Mouse (Mus musculus) megakaryocyte-erythroid progenitor cell, adult 5-6 weeks (primary cell): ENCODE results near the gene Far2. TPM values are rescaled to one million over a fixed set of nuclear protein-coding genes. Genes with fewer than 3 reads are reported as not detected.
A peak's percentile ranks its signal among the peaks of the same experiment; 100 is the strongest.

Experiments
- ATAC-seq: replicated peaks from 2 replicates; pipeline ENCODE4 v1.8.0; 2016; ENCODE audit warnings: mild to moderate bottlenecking, inconsistent platforms; ENCODE audit not compliant: severe bottlenecking, poor library complexity, low FRiP score, low TSS enrichment
- total RNA-seq, 2 experiments: library from RNA; stranded (forward) in 1 of 2; stranded (reverse) in 1 of 2; fragments of 200-1000, 215-1000 nt in 1 of 2; fragments of >200 nt in 1 of 2; fragmentation: Nextera tagmentation in 1 of 2; gene quantifications; 2 replicates each; pipeline ENCODE4 v1.2.3; 2014 to 2017

Gene Far2
- total RNA-seq, 2 experiments from 2014 or later = 0.85 to 2.0 TPM

DNA sequence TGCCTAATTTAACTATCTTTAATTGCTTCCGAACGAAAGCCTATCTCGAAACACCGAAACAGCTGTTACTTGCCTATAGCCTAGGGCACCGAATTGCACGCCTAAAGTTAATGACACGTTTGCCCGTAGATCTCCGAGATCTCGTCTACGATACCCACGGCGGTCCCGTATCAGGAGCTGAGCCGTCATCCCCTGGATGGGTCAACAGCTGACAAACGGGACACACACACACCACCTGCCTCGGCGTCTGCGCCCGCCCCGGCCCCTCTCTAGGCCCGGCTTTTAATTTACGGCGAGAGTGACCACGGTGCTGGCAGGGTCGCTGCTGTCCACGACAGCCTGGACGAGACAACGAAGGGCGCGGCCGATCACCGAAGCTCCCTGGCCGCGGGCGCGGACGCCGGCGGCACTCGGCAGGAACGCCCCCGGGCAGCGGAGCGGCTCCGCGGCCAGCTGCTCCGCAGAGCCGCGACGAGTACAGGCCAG is 164.4 kb downstream of the Far2 start:
- peak; percentile 42 for ATAC-seq

DNA sequence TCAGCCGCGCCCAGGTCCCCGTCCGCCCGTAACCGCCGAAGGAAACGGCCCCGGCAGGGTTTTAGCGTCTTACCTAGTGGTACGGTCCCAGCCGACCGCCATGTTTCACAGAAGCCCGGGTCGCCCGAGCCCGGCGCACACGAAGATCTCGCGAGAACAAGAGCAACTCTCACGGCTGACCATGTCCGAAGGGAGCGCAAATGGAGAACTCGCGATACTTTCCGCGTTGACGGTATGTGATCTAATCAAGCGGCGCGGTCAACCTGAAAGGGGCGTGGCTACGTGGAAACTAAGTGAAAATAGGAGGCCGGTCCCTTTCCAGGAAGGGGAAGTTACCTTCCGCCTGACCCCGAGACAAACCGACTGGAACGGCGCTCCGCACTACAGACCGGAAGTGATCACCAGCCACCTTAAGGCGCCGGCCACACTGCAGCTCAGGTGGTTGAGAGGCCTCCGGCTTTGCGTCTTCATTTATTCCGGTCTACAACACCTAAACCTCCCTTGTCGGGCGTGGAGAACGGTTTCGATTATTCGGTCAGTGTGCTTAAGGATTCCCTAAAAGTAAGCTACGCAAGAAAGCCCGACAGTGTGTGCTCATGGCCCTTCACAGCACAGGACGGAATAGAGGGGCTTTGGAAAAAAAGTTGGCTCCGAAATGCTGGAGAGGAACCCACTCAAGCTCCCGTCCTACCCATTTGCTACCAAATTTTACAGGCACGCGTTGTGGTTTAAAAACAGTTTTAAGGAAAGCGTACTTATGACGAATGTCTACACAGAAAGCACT is 165.0 kb downstream of the Far2 start, which contains the start of gene Ergic2:
TSS of gene Ergic2 (minus strand) at position 478 of the 784 bp plus-strand sequence.
- ATAC-seq = peak; percentile 94

DNA sequence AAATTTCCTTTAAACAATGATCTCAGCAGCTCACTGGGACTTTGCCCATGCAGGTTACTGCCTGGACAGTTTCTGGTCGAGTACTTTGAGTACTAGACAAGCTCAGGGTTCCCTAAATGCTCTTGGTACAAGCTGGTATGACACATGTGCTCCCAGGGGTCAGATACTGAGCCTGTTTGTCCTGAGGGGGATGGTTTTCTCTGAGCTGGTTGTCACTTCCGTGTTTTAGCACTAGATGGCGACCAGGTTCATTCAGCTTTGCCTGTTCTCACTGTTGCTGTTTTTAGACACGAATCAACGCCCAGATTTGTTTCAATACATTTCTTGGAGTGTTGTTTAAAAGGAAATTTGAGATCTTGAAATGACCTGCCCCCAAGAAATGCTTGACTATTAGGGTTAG is 167.7 kb downstream of the Far2 start:
- ATAC-seq = peak; percentile 39

- ATAC-seq = no peak
These were observed 169.7 kb downstream of the Far2 start for GRCm38 (mm10) chr6:148216752-148217151.

DNA sequence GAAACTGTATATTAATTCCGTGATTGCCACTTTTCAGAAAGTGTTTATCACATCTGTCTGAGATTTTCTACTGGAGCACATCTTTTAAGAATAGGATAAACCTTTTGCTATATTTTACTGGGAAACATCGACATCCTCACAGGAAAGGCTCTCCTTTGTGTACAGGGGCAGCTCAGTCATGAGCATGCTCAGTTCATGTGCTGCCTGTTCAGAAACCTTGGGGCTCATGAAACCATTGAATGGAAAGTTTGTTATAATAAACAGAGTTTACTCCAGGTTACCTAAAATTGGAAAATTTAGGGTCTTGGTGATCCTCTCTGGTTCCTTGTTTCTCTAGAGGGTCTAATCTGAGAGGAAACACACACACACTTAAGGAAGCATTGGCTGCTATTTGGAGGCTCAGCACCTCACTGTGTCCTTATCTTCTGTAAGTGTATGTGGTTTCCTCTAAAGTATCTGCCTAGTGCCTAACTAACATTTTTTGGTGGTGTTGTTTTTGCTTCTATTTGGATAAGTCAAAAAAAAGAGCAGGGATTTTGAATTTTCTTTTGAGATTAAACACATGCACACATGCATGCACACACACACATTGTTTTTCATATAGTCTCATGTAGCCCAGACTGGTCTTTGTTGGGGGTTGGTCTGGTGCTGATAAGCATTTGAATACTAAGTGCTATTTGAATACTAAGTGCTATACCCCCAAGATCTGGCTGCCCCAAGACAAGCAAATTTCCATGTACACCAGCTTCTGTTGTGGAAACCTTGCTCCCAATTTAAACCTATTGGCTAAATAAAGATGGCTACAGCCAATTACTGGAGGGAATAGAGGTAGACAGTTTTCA is 171.4 kb downstream of the Far2 start:
- peak; percentile 80 for ATAC-seq

DNA sequence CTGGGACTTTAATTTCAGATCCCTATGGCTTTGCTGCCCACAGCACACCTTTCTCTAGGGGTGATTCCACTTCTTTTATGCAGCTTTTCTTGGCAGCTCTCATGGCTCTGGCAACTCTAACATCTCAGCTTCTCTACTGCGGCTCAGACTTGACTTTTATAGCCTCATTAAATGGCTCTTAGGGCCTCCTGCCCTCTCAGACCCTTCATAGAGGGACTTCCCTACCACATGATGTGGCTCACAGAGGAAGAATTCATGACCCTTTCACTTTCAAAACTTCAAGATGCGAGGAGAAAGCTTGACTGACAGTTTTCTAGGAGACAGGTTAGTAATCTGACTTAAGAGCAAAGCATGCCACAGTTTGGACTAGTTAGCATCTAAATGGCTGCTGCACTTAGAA is 175.6 kb downstream of the Far2 start:
- no peak for ATAC-seq

- 0 out of 2 replicates have a peak, but pooled peaks have one; percentile 18 for ATAC-seq
These were observed 180.5 kb downstream of the Far2 start for GRCm38 (mm10) chr6:148227542-148227941.

Other genes with a start within 250 kb of the Far2 start
- gene Ergic2, start 165.1 kb downstream of the Far2 start, total RNA-seq (2014; fragmentation: Nextera tagmentation) = 72.8 and 125 TPM in 2 replicates
- 143 and 148 TPM in 2 replicates for gene Ergic2, start 165.1 kb downstream of the Far2 start, total RNA-seq (2017)